Mouse (Mus musculus): ENCODE measurements around the gene Crmp1.

Gene Crmp1

DNA sequence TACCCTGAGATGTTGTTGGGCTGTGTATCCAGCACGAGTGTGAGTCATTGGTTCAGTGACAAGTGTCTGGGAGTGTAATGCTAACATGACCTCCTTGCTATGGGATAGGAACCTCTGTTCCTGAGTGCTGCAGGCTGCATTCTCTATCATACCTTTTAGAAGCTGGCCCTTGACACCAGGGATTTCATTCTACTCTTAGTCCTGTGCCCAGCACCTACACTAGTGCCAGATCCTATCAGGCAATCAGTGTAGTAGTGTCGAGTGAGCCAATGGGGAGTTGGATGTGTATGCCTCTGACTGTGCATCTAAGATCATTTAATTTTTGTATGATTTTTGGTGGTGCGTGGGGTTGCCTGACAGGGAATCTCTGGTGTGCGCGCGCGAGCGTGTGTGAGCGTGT is 516 bp upstream of the Crmp1 start:
- no peak for DNase-seq

DNA sequence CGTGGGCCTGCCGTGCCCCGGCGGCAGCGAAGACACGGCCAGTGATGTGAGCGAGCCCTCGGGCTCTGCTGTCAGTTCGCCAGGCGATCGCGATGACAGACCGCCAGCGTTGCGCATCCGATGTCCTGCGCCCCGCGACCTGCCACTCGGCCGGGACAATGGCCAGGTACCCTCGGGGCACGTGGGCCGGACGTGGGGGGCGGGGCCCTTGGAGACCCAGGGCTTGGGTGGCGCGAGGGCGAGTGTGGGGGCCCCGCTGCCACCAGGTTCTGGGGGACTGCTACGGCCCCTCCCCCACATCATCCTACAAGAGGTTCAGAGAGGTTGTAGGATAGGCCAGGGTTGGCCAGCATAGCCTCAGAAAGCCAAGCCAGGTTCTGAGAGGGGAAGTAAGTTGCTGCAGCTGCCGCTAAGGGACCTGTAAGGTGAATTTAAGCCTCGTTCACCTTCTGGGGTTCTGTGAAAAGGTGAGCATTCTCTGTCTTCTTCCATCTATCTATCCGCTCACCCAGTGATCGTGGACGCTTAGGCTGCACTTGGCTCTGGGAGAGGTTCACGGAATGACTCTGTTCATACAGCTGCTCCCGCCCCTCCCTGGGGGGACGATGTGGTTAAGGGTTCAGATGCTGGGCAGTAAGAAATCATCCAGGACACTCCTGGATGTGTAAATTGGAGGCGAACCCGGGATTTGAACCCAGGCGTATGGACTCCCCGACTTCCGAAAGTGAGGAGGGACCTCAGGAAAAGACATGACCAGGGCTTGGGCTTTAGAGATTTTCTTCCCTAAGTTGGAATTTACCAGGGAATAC is 824 bp downstream of the Crmp1 start:
- peak; percentile 41 for DNase-seq

DNA sequence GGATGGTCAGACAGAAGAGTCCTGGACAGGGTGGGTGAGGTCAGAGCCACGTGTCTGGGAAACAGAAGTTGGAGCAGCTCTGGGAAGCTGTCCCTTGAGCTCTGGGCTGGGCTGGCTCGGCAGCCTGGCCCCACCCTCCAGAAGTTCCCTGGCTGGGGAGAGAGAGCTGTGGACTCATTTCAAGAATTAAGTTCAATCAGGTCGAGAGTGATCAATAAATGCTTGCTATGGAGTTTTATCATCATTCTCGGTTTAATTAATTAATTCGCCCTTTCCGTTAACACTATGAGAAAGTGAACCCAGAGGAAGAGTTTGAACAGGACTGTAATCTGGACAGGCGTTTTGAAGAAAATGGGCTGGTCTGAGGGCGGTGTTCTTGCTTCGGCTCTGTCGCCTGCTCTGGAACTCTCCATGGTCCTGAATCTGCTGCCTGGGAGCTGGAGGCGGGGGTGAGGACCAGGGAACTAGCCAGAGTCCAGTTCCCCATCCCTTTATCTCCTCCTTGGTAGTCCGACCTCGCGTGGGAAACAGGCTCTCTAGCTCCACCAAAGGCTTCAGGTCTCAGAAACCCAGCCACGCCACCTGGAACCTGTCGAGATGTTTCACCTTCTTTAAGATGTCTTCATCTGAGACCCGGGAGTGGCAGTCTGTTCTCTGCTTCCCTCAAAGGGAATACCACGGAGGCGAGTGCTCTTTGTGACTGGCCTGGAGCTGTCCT is 1.6 kb downstream of the Crmp1 start:
- no peak for DNase-seq

DNA sequence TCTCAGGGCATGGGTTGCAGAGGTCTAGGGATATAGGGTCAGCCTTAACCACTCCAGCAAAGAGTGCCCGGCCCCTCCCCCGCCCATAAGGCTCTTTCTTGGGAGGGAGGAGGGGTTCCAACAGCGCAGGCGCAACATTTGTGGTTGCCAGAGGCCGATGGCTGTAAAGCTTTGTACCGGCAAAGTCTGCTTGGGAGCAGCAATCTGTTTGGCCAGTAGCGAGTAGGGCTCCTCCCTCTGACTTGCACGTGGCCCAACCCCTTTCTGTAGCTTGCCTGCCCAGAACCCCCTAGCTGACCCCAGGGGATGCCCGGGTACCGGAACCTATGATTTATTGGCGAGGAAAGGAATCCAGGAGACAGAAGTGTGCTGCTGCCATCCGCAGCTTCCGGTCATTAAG is 2.4 kb downstream of the Crmp1 start:
- peak; percentile 79 for DNase-seq

DNA sequence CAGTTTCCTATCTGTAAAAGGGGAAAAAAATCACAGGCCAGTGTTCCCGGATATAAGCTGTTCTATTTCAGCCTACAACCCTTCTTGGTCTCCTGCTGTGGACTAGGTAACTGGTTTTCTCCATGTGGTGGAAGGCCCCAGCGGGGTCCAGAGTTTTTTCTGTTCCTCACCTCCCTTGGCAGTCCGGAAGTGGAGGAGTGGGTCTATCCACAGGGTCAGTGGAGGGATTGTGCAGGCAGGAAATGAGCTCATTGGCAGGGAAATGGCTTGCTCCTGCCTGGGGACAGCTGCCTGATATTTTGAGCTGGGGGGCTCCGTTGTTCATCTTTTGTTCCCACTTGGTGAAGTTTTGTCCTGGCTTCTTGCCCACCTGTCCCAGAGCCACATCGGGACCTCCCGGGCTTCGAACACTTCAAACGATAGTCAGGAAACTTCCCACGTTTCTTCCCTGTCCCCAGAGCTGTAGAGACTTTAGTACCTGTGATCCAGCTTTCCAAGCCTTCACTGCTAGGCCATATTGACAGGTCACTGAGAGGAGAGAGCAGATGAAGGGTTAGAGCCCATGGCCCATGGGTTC is 3.0 kb downstream of the Crmp1 start:
- no peak for DNase-seq

DNA sequence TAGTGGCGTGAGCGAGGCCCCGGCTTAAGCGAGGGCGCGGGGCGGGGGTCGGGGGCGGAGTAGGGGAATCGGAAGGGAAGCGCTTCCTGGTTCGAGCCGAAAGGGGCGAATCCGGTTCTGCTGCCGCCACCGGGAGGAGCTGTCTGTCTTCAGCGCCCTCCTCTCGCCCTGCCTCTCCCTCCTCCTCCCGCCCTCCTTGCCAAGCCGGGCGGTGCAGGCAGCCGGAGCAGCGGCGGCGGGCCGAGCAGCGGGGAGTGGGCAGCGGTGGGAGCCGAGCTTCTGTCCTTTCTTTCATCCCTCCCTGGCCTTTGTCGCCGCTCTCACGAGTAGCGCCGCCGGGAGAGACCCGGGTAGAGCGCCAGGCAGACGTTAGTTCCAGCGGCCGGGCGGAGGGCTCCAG is 3.9 kb downstream of the Crmp1 start:
- peak; percentile 85 for DNase-seq

DNA sequence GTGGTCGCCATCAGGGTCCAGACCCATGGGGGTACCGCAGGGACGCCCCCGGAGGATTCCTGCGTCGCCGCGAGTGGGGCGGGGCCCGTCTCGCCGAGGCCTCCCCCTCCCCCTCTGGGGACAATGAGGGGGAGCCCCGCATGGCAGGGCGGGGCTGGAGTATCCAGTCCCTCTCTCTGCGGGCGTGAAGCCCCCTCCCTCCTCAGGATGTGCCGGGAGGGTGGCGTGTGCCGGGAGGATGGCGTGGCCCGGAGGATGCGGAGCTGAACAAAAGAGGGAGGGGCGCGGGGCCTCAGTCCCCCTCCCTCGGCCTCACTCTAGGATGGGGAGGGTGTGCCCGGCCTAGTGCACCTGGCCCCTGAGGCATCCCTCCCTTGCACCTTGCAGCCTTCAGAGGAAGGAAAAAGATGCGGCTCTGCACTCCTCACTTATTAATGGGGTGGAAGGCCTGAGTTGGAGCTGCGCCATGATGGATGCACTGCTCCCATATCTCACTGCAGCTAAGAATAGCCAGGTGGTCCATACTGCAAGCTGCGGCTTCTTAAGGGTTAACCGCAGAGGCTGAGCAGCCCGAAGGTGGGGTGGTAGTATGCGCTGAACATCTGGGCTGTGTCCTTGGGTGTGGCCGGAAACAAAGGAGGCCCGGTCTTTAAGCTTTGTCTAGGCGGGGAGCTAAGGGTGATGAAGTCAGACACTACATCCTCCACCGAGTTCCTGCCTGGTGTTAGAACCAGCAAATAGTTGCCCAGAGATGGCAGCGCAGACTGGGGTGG is 4.6 kb downstream of the Crmp1 start:
- DNase-seq = no peak

DNA sequence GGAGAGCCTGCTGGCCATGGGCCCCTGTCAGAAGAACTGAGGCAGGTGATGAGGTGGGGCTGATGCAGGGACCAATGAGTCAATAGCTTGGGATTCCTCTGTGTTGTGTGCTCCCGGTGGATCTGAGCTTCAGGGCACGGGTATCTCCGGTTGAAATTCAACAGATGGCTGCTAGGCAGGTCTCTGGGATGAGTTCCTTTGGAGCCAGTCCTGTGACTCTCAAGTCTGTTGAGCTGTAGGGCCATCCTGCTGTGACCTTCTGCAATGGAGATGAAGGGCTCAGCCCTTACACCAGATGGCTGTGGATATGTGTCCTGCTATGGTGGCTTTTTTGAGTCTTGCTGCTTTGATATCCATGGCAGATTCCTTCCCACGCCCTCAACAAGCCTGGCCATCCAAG is 5.7 kb downstream of the Crmp1 start:
- no peak for DNase-seq

DNA sequence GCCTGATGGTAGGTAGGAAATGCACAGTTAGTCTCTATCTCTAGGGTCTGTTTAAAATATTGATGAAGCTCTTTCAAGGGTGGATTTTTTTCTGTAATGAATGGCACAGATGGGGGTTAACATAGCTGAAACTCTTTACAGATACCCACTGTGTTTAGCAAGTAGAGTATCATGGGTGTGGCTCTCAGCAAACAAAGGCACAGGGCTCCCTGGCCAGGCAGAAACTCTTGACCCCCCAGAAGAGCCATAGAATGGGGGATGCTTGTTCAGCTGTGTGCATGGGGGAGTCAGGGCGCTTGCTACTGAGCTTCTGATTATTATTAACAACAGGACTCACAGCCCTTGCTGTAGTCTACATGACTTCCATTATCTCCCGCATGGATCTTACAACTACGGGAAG is 7.1 kb downstream of the Crmp1 start:
- no peak for DNase-seq

DNA sequence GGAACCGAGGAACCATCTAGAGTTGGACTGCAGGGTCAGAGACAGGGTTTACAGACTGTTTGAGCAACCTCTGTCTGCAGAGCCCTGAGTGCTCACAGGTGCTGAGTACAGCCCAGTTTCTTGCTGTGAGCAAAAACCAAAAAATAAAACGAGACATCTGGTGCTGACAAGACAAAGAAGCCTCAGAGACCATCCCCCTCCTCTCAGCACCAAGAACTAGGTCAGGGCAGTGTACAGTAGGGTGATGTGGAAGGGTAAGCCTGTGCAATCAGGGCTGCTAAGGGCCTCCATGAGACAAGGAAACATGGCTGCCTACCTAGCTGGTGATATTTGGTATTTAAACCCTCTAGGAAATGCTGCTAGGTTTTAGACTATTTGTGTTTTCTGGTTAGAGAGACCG is 9.9 kb downstream of the Crmp1 start:
- DNase-seq = no peak

DNA sequence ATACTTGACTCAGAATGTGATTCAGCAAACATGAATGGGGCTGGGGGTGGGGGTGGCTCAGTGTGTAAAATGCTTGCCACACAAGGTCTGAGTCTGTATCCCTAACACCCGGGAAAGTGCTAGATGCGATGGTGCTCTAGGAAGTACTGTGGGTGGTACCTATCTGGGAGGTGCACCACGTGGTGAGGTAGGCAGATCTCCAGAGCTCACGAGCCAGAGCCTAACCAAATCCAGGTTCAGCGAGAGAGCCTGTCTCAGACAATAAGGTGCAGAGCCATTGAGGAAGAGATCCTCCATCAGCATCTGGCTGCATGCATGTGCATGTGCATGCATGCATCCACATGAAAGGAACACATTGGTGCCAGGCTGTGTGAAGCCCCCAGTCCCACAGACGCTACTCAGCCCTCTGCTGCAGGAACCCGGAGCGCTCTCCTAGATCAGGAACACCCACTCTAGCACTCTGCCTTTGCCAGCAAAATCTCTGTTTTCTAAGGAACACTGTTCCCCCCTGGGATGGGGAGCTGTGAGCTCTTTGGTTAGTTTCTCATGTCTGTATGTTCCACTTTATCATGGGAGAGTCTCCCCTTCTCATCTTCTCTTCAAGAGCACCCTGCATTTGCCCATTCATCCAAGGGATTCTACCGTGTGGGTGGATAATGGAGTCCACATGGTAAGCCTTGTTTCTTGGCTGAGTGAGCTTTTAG is 10.5 kb downstream of the Crmp1 start:
- DNase-seq = peak; percentile 70

DNA sequence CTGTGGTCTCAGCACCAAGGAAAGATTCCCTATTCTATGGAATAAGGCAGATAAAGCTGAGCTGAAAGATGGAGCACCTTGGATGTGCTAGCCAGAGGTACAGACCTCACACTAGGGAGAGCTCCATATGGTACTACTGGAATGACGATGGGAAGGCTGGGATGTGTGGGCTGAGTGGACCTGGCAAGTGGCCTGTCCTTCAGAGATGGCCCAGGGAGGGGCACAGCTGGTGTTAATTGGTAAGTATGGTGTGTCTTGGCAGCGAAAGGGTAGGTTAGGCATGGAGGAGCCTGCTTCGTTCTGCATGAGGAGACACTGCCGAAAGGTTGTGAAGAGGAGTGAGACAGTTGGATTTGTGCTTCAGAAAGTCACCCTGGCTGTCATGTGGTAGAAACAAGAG is 12.8 kb downstream of the Crmp1 start:
- DNase-seq = no peak

DNA sequence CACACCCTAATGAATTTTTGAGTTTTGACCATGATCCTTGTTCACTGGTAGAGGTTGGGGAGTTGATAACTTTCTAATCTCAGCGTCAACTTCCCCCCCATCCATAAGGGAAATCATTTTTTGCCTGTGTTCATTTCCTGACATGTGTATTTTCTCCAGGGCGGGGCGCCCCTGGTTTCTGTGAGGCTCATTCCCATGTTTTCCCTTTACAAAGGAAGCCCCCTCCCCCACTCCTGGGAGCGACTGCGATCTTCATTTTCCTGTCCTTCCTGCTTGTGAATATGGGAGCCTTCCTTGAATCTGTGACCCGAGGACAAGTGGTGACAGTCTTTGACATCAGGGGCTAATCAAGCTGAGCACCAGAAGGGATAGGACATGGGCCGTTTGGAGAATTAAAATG is 15.1 kb downstream of the Crmp1 start:
- DNase-seq = no peak

DNA sequence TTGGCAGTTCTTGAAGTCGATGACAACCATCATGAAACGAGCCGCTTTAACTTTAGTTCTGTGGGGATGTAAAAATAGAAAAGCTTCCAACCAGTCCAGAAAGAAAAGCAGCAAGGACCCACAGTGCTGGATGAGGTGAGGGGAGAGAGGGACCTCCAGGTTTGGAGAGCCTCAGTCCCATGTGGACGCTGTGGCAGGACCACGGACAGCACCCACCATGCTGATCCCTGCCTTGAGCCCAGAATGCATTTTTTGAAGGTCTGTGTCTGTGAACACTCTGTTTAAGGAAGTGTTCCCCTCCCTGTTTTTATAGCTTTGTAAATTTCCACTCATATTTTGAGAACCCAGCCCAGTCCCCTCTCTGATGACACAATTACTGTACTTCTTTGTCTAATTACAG is 15.5 kb downstream of the Crmp1 start:
- no peak for DNase-seq

DNA sequence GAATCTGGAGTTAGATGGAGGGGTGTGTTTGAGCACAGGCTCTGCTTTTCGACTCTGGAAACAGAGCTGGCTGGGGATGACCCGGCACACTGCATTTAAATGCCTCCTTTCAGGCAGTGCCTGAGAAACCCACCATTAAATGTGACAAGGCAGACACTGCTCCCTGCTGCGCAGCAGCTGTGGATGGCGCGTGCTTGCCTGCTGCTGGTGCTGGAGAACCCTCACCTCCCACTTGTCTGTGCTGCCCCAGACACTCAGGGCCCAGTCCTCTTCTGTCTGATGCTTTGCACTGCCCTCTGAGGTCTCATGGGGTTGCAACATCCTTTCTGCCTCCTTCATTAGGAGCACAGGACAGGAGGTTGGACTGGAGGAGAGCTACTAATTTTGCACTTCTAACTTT is 20.0 kb downstream of the Crmp1 start:
- no peak for DNase-seq

DNA sequence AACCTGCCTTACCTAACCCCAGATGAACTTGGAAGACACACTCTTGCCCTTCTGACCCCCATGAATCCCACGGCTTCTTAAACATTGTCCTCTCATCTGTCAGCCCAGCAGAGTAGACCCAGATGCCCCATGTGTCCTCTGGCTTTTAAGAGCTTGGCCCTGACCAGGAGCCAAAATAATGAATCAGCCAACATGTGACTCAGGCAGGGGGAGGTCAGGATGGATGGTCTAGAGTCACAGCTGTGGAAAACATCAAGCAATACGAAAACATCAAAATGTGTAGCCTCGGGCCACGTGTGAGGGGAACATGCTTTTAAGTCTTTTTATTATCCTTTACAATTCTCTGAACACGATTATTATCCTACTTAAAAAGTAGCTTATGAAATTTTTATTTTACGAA is 22.1 kb downstream of the Crmp1 start:
- no peak for DNase-seq

DNA sequence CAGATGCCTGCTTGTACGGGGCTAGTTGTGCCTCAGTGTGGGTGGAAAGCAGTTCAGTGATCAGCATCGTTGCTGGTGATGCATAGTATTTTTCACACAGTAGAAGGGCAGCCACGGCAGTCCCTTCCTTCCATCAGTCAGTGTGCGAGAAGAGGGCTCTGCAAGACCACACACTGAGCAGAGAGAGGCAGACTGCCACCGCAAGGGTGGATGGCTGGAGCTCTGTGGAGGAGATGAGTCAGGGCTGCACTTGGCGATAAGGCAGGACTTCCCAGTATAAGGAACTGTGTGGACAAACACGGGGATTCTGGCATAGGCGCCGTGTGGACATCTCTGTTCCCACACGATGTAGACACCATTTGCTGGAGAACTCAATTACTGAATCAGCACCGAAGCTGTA is 39.3 kb downstream of the Crmp1 start:
- peak; percentile 28 for DNase-seq

DNA sequence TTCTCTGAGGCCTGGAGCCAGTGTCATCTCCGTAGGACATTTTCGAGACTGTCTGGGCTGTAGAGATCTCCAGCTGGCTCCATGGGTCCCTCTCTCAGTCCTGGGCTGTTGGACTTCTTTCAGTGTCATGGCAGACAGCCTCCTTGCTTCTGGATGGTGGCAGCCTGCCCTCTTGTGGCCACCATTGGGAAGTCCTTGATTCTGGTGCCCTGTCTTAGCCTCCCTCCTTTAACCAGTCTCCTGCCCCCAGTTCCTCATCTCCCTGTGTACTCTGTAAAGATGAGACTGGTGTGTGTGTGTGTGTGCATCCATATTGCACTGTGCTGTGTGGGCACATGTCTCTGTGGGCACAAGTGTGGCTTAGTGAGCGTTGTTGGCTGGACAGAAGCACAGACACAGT is 46.6 kb downstream of the Crmp1 start:
- DNase-seq = peak; percentile 66

DNA sequence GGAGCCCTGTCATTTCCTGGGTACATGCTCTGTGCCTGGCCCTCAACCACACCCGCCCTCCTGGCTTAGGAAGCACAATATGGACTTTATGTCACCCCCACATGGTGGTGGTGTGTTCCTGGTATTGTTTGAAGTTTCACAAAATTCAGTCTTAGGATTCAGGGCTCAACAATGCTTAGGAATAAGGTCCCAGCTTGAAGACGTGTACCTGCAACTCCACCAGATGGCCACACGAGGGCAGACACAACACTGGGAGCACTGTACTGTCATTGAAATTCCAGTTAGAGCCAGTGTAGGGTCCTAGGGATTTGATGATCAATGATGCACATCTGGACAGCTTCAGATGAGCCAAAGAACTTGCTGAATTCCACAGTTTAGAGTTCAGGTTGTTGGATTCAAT is 47.5 kb downstream of the Crmp1 start:
- peak; percentile 39 for DNase-seq

DNA sequence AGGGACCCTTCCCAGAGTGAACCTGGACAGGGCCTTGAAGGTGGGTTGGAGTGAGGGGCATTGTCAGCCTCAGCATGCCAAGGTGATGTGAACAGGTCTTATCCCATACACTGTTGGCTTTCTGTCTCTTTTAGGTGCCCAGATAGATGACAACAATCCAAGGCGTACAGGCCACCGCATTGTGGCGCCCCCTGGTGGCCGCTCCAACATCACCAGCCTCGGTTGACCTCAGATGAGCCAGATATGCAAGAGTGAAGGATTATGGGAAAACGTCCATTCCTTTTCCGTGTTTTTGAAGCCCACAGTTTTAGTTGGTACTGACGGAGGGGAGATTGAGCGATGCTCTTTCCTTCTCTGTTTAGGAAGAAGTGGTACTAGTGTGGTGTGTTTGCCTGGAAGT is 49.2 kb downstream of the Crmp1 start:
- DNase-seq = no peak

DNA sequence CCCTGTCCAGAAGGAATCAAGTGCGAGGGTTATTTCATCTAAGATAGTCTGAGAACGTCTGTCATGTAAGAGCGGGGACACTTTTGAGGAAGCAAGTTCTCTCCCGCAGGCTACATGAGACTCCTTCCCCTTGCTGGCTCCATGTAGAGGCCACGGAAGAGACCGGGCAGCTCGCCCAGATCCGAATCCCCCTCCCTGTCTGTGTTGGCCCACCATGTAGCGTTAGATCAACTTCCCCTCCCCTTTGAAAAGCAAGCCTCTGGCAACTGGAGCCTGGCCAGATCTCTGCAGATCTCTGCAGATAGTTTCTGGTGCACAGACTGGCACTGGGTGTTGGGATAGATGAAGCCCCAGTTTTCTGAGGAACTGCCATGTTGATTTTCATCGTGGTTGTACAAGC is 55.0 kb downstream of the Crmp1 start:
- DNase-seq = no peak

DNA sequence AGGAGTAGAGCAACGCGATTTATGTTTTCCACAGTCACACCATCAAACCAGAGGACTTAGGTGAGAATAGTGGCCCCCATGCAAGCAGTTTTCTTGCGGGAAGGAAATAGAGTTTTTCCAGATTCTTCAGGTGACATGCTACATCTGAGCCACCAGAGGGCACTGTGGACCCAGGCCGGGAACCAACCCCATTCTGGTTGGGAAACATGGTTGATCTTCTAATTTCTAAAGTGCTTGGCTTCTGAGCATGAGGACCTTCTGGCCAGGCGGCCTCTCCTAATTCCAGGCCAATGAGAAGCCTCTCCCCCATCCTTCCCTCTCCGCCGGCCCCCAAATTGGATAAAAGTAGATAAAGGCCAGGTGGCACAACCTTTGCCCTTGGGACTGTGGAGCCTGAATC is 56.6 kb downstream of the Crmp1 start:
- DNase-seq = no peak

DNA sequence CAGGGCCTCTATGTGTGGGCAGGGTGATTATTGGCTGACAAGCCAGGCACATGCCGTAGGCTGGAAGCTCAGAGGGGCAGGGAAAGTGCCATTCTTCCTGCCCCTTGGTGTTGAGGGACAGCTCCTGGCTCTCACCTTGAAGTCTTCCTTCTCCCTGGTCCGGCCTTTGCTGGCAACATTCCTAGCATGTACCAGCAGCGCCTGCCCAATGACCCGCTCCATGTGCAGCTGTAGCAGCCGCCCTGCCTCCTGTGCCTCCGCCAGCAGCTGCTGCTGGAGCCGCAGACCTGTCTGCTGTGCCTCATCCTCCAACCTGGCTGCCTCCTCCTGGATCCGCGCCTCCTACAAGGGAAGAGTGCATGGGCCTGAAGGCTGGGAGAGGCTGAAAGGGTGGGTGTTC is 68.3 kb downstream of the Crmp1 start:
- no peak for DNase-seq
